Mouse (Mus musculus) bone marrow, adult 2 months (tissue): ENCODE measurements at regions not wholly inside any gene's neighbourhood (a gene's known extent, or its start where the extent isn't known, plus 50 kb on each side); places are given as distances from the start of the nearest gene placed in this dataset.

Experiments
- H3K27ac ChIP-seq: fragments of 200-500 bp; 2 replicates; pipeline ENCODE4 v1.5.1; 2012; ENCODE audit warnings: low read depth, mild to moderate bottlenecking, control low read depth, inconsistent platforms, low read length; ENCODE audit not compliant: control insufficient read depth, poor library complexity, insufficient read depth
- H3K4me1 ChIP-seq: fragments of 200-500 bp; 2 replicates; pipeline ENCODE4 v1.6.1; 2011; ENCODE audit warnings: low read length; ENCODE audit not compliant: control insufficient read depth, insufficient read depth
- H3K4me3 ChIP-seq: fragments of 200-500 bp; replicated peaks from 2 replicates; pipeline ENCODE3; 2011; ENCODE audit warnings: mild to moderate bottlenecking, low read depth, low read length, control low read depth; ENCODE audit not compliant: control insufficient read depth
- CTCF ChIP-seq: fragments of 200-500 bp; IDR thresholded peaks from 2 replicates; pipeline ENCODE4 v1.5.1; 2011; ENCODE audit warnings: low read length, control low read depth; ENCODE audit not compliant: control insufficient read depth, insufficient read depth
- POLR2A ChIP-seq: fragments of 200-500 bp; IDR thresholded peaks from 2 replicates; pipeline ENCODE4 v1.6.1; 2011; ENCODE audit warnings: low read depth, mild to moderate bottlenecking, control low read depth, low read length, borderline replicate concordance; ENCODE audit not compliant: control insufficient read depth
- WGBS: fragments of 180-500 bp; shearing (Covaris S2); methylation state at CpG from one replicate; pipeline ENCODE4 v1.1.7; 2018; 5-methylcytosine and 5-hydroxymethylcytosine counted together

GRCm38 (mm10) chr3:41157428-41157827, 74.6 kb upstream of the Pgrmc2 start:
- 95% methylated on average over 3 of the region's 3 CpGs for WGBS
- H3K27ac ChIP-seq, result no peak overlapping the region
- H3K4me1 ChIP-seq, result peaks cover 3% of the 10 kb centered on the region; the same call in 1 of the 2 replicates
- no peak for TF ChIP-seq CTCF
- no peak for TF ChIP-seq POLR2A
- no peak overlapping the region for H3K4me3 ChIP-seq

DNA sequence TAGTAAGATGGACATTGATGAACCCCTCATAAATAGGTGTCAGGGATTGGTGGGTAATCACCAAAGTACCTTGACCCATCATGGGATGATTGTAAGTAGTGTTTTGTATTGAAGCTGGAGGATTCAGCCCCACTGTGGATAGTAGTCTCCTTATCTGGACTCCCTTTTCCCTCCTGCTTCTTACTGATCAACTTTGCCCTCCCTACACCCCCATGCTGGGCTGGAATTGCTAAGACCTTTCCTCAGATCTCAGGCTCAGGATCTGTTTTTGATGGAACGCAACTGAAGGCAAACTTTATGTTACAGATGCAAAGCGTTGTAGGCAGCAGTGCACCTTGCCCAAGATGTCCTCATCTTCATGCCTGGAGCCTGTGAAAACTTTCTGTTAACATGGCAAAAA, 73.7 kb upstream of the Pgrmc2 start:
- Histone ChIP-seq H3K4me1 (peaks cover 3% of the 10 kb centered on the region; the same call in 1 of the 2 replicates), H3K27ac (no peak overlapping the region), H3K4me3 (no peak overlapping the region)
- 93% methylated on average over 2 of the region's 2 CpGs for WGBS
- TF ChIP-seq CTCF, result no peak

GRCm38 (mm10) chr3:41155132-41155760, 72.4 kb upstream of the Pgrmc2 start:
- no peak overlapping the region for H3K4me3 ChIP-seq
- 65% methylated on average over 9 of the region's 9 CpGs for WGBS
- peak overlapping the region; percentile 82 for H3K27ac ChIP-seq
- peaks cover 3% of the 10 kb centered on the region; the same call in 1 of the 2 replicates for H3K4me1 ChIP-seq
- TF ChIP-seq CTCF (no peak), POLR2A (peak; percentile 29; the same call in 1 of the 2 replicates)

- H3K4me3 ChIP-seq, result no peak overlapping the region
- TF ChIP-seq POLR2A (no peak), CTCF (no peak)
- 35% methylated on average over 1 of the region's 1 CpGs for WGBS
- no peak overlapping the region for H3K27ac ChIP-seq
- H3K4me1 ChIP-seq, result peaks cover 3% of the 10 kb centered on the region; the same call in 1 of the 2 replicates
Observed at GRCm38 (mm10) chr3:41154402-41154801, 71.6 kb upstream of the Pgrmc2 start.

DNA sequence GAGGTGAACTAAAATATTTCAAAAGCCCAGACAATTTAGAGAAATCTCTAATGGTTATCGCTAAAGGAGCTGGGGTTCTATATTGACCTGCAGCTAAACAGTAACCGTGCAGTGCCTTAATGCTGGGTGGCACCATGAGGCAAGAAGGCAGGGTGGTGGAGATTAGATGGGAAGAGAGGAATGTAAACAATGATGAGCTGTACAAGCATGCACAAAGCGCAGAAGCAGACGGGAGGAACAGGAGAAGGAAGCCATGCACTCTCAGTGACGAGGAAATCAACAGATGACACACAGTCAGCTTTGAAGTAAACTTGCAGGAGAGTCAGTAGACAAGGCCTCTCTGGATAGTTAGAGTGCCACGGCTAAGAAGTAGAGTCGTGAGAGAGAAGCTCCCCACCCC, 69.1 kb upstream of the Pgrmc2 start:
- Histone ChIP-seq H3K4me3 (no peak overlapping the region), H3K4me1 (peaks cover 3% of the 10 kb centered on the region; the same call in 1 of the 2 replicates), H3K27ac (no peak overlapping the region)
- TF ChIP-seq CTCF, result no peak
- TF ChIP-seq POLR2A, result no peak
- WGBS, result 86% methylated on average over 7 of the region's 7 CpGs

GRCm38 (mm10) chr3:41140391-41140790, 57.5 kb upstream of the Pgrmc2 start:
- Histone ChIP-seq H3K4me3 (no peak overlapping the region), H3K4me1 (no peaks in the 10 kb centered on the region), H3K27ac (no peak overlapping the region)
- 94% methylated on average over 4 of the region's 4 CpGs for WGBS
- TF ChIP-seq POLR2A, result no peak
- no peak for TF ChIP-seq CTCF

GRCm38 (mm10) chr3:41137931-41138330, 55.1 kb upstream of the Pgrmc2 start:
- TF ChIP-seq CTCF (no peak), POLR2A (no peak)
- no peak overlapping the region for H3K27ac ChIP-seq
- H3K4me3 ChIP-seq, result no peak overlapping the region
- 83% methylated on average over 1 of the region's 1 CpGs for WGBS
- H3K4me1 ChIP-seq, result no peaks in the 10 kb centered on the region

DNA sequence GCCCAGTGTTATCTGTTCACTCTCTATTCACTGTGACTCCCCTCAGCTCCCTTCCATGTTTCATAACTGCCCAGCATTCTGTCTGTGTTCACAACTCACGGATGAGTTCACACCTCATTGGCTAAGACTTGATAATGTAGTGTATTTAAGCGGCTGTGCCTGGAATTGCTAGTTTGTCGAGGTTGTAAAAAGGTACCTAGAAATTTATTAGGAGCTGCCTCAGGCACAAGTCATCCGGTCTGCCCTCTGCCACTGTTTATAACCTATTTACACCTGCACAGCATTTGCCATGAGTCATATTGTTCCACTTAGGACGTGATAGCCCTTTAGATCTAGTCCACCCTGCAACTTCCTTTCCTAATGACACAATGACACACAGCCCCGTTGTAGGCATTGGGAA, 50.0 kb upstream of the Pgrmc2 start:
- WGBS, result 57% methylated on average over 6 of the region's 6 CpGs
- no peak overlapping the region for H3K4me3 ChIP-seq
- TF ChIP-seq POLR2A (no peak), CTCF (no peak)

More for the DNA sequence above, 50.0 kb upstream of the Pgrmc2 start:
- Histone ChIP-seq H3K4me1 (no peaks in the 10 kb centered on the region), H3K27ac (no peak overlapping the region)
